Mouse (Mus musculus) heart, postnatal 0 days (tissue): Measurements from ENCODE around the gene Ralb.

Experiments
- CTCF ChIP-seq: IDR thresholded peaks from 2 replicates; pipeline ENCODE4 v1.5.1; 2016; ENCODE audit warnings: antibody characterized with exemption, control low read depth, low read depth
- EP300 ChIP-seq: IDR thresholded peaks from 2 replicates; pipeline ENCODE4 v1.6.1; 2016; ENCODE audit warnings: antibody characterized with exemption, low read depth

DNA sequence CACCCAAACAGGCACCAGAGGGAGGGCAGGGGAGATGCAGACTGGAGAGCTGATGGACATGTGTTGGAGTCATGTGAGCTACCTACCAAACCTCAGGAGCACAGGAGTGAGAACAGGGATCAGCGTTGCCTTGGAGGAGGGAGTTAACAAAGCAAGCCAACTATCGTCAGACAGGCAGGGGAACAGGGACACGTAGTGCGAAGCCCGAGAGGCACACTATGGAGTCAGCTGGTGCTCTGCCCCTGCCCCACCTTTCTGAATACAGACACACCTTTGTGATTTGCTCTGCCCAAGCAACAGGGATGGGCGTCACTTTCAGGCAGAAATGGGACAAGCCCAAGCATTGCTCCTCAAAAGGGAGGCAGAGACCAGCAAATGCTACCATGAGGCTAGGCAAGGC is 33.1 kb upstream of the Ralb start:
- TF ChIP-seq CTCF, result no peak
- no peak for TF ChIP-seq EP300
